Mouse (Mus musculus) kidney, postnatal 14 days (tissue): ENCODE data around the gene Tm4sf5.
A peak's percentile ranks its signal among the peaks of the same experiment; 100 is the strongest.
"Not testable (repeated sequence)": the region's sequence is repeated elsewhere in the genome, so short reads cannot be mapped to it uniquely, and the experiment has no call there.

Experiments used
- DNase-seq: peaks from one replicate; pipeline ENCODE4 v3.0.0; 2022; ENCODE audit warnings: mixed read lengths

Gene Tm4sf5

GRCm38 (mm10) chr11:70511242-70511641 is 6.2 kb downstream of the Tm4sf5 start:
- DNase-seq = no peak

GRCm38 (mm10) chr11:70511825-70512224 is 6.8 kb downstream of the Tm4sf5 start:
- DNase-seq = no peak

DNA sequence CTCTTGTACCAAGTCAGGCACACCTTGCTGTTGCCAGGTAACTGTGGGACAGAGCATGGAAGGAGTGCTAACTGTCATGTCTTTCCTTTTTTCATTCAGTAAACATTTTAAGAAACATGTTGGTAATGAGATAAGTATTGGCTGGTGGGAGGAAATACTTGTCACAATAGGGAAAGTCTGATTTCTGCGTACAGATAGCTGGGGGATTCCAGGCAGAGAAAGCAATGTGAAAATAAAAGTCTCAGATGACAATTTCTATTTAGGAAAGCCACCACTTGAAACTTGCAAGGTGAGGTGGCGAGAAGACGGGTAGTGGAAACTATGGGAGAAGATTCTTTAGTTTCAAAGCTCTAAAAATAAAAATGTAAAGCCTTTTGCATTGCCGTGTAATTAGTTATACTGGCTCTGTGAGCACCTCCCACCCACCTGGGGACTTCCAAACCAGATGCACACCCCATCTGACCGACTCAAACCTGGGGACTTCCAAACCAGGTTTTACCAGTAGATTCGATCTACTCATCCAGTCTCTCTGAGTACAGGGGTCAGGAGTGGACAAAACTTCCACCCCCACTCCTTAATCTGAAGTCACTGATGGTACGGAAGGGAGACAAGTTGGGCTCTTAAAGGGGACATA is 7.8 kb downstream of the Tm4sf5 start:
- no peak for DNase-seq

DNA sequence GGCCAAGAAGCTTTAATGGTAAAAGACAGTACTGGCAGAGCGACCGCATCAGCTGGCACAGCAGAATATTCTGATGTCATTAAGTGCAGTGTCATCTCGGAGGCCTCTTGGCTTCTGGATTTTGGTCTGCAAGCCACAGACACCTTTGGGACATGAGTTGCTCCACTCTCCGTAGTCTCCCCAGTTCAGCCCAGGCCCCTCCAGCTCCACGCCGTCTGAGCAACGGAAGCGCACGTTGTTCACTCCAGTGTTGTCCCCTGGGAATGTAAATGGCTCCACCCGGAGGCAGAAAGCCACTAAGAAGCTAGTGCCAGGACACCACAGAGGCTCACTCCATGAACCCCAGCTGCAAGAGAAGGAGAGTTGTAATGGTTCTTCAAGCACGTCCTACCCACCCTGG is 8.5 kb downstream of the Tm4sf5 start:
- DNase-seq = no peak

- DNase-seq = no peak
Observed at GRCm38 (mm10) chr11:70514288-70514687, 9.2 kb downstream of the Tm4sf5 start, which contains the start of gene Vmo1. Vmo1 (minus strand) TSS chr11:70514616.

GRCm38 (mm10) chr11:70516352-70516751 is 11.3 kb downstream of the Tm4sf5 start:
- peak; percentile 67 for DNase-seq

- DNase-seq = no peak
Observed at GRCm38 (mm10) chr11:70518436-70518835, 13.4 kb downstream of the Tm4sf5 start.

DNA sequence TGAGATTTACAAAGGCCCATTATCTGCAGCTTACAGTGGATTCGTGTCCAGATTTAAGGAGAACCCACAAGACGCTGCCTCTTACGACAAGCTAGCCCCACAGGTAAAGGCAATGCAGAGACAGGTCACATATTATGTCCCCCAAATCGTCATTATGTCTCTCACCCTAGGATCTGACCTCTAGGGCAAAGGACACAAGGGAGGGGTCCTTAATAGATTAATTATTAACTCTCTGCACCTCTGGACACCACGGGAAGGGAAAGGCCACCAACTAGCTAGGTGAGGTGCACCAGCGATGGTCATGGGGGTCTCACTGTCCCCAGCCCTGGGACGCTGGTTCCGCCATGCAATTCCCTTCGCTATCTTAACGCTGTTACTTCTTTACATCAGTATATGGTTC is 13.9 kb downstream of the Tm4sf5 start, which contains the start of gene Gltpd2:
Gene Gltpd2, plus strand, starts transcription at position 274 of the 400 bp plus-strand sequence.
- DNase-seq = no peak

DNA sequence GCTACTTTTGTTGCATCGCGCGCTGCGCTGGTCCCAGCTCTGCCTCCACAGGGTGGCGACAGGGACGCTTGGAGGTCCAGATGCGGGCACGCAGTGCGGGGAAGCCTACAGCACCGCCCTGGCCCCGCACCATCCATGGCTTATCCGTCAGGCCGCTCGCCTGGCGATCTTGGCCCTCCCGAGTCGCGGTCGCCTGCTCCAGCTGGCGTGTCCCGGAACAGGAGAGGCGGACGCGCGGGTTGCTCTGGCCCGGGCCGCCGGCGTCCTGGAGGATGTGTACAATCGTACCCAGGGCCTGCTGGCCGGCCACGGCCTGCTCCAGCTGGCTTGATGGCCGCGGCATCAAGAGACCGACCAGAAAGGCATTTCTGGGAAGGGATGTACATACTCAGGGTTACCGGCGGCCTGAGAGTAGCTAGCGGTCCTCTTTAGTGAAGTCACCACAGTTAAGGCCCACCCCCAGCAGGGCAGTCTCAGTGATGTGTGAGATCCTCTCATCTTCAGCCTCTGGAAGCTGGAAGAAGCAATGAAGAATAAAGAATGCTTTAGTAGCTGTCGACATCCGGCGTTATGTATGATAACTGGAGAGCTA is 15.2 kb downstream of the Tm4sf5 start:
- DNase-seq = peak; percentile 55

- DNase-seq = not testable (repeated sequence)
Observed at GRCm38 (mm10) chr11:70523306-70523989, 18.4 kb downstream of the Tm4sf5 start.

GRCm38 (mm10) chr11:70524782-70525181 is 19.7 kb downstream of the Tm4sf5 start:
- no peak for DNase-seq

- peak; percentile 96 for DNase-seq
Observed at GRCm38 (mm10) chr11:70525184-70525678, 20.2 kb downstream of the Tm4sf5 start, which contains the start of gene Psmb6. Psmb6 (plus strand) TSS chr11:70525367.

DNA sequence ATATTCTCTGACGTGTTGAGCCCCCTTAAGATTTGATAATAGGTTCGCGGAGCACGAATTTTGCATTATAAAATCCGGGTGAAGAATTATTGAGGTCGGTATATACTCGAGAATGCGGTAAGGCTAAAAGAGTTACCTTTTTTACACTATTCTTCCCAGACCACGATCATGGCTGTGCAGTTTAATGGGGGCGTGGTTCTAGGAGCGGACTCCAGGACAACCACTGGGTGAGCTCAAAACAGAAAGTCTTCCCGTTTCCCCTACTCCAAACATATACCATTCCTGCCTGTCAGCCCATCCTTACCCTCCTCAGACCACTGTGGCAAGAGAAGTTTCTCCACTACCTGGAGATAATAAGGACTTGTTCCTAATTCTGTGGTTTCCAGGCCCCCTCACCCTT is 20.7 kb downstream of the Tm4sf5 start:
- DNase-seq = no peak

DNA sequence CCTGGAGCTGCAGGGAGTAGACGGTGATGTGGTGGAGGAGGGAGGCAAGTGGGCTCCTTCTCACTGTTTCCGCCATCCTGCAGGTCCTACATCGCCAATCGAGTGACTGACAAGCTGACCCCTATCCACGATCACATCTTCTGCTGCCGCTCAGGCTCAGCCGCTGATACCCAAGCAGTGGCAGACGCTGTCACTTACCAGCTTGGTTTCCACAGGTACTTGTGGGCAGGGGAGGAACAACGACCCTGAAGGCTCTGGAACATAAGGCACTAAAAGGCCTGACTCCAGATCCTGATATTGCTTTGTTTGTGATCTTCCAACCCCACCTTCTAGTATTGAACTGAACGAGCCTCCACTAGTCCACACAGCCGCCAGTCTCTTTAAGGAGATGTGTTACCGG is 21.2 kb downstream of the Tm4sf5 start:
- no peak for DNase-seq

DNA sequence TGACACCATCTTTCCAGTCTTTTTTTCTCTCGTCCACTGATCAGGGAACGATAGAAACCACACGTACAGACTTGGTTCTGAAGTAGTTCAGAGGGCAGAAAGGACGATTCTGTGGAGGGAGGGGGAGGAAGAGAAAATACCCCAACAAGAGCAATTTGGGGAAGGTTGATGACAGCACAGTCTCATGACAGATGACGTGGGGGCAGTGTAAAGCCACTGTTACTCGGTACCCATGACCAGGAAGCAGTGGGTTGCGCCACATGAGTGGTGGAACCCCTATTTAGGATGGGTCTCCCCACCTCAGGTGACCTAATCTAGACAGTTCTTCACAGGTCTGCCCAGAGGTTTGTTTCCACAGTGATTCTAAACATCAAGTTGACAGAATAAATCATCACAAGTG is 23.6 kb downstream of the Tm4sf5 start:
- DNase-seq = no peak

DNA sequence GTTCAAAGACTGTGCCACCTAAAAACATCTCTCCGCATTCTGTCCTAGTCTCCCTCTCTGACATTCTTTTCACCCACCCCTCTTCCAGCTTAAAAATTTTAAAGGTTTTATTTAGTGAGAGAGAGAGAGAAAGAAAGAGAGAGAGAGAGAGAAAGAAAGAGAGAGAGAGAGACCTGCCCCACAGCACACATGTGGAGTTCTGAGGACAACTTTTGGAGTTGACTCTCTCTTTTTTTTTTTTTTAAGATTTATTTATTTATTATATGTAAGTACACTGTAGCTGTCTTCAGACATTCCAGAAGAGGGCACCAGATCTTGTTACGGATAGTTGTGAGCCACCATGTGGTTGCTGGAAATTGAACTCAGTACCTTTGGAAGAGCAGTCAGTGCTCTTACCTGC is 26.0 kb downstream of the Tm4sf5 start:
- not testable (repeated sequence) for DNase-seq

- no peak for DNase-seq
Observed at GRCm38 (mm10) chr11:70532839-70533238, 27.8 kb downstream of the Tm4sf5 start, which contains the start of gene Gm40193. Gm40193 (minus strand) TSS chr11:70532939.

DNA sequence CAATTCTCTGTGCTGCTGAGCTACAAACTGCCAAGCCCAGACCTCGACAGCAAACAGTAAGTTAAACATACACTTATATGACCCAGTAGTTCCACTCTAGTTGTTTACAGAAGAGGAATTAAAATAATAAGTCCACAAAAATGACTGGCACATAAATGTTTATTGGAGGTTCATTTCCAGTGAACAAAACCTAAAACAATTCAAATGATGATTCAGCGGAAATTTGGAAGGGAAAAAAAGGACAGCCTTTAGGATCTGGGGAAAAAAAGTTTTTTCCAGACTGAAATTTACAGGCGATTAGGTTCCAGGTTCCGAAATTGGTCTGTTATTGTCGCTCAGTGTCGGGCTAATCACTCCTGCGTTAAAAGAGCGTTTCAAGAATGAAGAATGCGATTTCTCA is 34.4 kb downstream of the Tm4sf5 start:
- no peak for DNase-seq

DNA sequence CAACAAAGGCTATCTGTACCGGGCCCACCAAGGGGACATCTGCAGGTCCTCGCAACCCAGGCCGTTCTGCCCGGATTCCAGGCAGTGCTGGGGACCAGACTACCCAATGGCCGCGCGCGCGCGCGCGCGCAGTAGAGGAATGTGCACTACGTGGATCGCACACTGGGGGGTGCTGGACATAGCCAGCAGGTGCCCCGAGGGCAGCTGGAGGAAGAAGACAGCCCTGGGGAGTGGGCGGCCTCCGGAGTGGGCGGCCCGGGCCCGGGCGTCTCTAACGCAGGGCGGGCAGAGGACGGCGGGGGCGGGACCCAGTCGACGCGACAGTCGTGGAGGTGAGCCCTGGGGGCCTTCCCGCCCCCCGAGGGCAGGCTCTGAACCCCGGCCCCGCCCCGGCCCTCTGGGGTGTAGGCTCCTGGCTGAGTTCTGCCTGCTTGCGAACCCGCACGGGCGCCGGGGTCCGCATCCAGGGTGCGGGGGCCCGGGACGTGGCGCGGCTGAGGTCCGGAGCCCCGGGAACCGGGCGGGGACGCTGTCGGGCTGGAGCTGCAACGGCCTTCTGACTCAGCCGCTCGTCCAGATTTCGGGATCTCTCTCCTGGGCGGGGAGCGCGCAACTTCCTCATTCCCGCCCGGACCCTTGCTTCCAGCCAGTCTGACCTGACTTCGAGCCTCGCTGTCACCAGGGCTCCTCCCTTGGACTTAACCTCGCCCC is 35.0 kb downstream of the Tm4sf5 start, which contains the start of gene Pld2:
Gene Pld2, plus strand, starts transcription at position 188 of the 711 bp plus-strand sequence.
- peak; percentile 95 for DNase-seq

DNA sequence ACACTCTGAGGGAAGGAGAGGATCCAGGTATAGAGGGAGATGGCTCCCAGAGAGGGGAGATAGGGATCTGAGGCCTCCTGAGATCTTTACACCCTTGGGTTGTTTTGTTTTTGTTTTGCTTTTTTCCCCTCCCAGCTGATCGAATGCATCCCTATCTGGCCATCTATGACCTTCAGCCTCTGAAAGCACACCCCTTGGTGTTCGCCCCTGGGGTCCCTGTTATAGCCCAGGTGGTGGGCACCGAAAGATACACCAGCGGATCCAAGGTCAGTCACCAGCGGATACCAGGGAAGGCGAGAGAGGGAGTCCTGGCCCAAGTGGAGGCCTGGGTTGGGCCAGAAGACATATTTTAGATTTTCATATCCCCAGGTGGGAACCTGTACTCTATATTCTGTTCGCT is 35.9 kb downstream of the Tm4sf5 start:
- DNase-seq = no peak

DNA sequence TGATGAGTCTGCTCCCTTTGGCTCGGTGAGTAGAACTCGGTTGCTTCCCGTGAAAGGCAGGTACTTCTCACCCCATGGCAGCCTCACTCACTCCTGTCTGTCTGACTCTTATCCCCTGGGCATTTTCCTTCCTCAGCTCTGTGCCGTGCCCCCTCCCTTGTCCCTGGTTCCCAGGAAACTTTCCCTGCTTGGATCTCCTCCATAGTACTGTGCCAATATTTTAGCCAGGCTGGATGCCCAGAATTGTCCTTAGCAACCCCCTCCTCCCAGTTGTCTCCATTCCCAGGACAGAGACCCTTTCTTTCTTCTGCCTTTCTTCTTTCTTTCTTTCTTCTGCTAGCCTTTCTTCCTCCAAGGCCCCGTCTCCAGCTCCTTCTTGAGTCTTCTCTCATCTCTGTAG is 36.4 kb downstream of the Tm4sf5 start:
- DNase-seq = no peak

- no peak for DNase-seq
Observed at GRCm38 (mm10) chr11:70544496-70544895, 39.5 kb downstream of the Tm4sf5 start.

DNA sequence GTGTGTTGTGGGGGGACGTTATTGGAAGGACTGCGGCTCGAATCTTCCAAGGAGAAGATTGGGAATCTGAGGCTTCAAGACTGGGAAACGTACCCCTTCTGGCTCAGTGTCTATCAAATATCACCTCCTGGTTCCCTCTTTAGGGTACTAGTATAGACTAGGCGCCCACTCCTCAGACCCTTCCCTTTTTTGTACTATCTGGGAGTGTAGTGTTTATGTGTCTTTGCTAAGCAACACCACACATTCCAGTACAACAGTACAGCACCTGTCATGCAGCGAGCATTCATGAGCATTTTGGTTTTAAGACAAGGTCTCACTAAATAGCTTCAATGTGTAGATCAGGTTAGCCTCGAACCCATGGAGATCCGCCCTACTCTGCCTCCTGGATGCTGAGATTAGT is 46.5 kb downstream of the Tm4sf5 start:
- no peak for DNase-seq
